Mouse (Mus musculus) left cerebral cortex, postnatal 14 days (tissue): ENCODE measurements at regions not wholly inside any gene's neighbourhood (a gene's known extent, or its start where the extent isn't known, plus 50 kb on each side); places are given as distances from the start of the nearest gene placed in this dataset.

Source experiments
- DNase-seq, 2 experiments: peaks; one replicate each; pipeline ENCODE4 v3.0.0; 2021 to 2022; ENCODE audit warnings: low spot score in 2 of 2, mixed read lengths in 1 of 2
- intact Hi-C: fragments of 180-260 bp; cut with DNase I; formaldehyde crosslinking; loops from one replicate; pipeline ENCODE4 v1.15.1; 2025

DNA sequence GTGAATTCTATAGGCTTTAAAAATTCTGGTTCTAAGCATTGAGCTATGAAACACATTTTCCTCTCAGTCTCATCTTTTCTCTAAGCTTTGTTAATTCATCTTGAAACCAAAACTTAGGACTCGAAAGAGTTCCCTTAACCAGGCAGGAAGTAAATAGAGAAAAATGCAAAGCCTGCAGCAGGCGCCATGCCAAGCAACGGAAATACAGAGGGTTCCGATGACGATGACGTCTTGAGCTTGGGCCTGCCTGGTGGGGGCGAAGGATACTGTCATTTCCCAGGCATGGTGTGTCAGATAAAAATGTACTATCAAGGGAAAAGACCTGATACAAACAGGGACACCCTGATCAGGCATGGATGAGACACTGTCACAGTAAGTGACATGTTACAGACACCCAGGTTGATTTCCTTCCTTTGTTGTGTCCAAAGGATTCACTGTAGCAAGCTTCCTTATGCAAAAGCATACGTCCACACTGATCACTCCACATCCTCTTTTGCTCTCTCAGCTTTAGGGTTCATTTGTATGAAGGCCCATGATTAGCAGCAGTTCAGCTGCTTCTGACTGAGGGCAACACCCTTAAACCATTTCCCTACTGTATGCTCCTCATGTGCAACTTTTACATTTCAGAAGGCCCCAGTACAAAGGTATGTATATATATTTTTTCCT, 135.0 kb downstream of the Cemip2 start:
- intact Hi-C loops: no loop called here

DNA sequence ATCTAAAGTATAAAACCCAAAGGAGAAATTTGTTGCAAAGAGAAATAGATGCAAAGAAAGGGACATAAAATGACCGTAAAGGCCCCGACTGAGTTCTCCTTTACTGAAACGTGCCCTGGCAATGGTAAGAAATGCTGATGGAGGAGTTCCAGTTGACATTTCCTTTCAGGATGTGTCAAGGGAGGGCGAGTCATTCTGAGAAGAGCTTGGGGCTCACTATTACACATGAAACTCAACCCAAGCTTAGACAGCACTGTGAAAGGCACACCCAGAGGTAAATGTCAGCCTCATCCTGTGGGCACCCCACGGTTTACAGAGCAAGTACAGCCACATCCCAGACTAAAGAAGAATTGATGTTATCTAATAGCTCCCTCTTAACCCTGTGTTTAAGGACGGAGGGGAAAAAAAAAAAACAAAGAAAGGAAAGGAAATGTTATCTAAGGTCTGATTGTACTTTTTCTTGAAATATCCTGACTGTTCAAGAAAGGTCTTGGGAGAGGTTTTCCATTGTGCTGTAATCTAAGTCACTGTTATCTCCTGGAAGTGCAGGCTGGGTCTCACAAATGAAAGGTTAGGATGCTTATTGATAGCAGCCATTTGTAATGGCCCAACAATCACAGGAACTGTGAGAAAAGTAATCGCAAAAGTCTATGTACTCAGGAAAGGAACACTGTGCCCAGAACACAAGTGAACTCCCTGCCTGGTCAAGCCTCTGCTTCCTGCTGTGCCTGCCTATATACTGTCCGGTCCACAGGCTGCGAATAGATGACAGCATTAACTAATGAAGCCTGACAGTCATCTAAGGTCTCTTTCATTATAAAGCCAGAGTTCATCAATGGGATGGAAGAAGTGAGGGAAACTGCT, 135.8 kb downstream of the Cemip2 start:
- intact Hi-C loops: no loop called here
- DNase-seq: no peak

More for the DNA sequence above, 135.0 kb downstream of the Cemip2 start:
- DNase-seq: no peak

GRCm38 (mm10) chr19:21914658-21915057, 136.5 kb downstream of the Cemip2 start:
- intact Hi-C loops: loop anchor here (5.0 kb wide), 1 partner anchor 388 kb away; no protein-coding TSS in a partner anchor
- no peak for DNase-seq

- DNase-seq: no peak
- intact Hi-C loops: loop anchor here (5.0 kb wide), 1 partner anchor 384 kb away; no protein-coding TSS in a partner anchor
These were observed 140.0 kb downstream of the Cemip2 start for GRCm38 (mm10) chr19:21918113-21918512.

GRCm38 (mm10) chr19:21919074-21919473, 140.9 kb downstream of the Cemip2 start:
- intact Hi-C loops: loop anchor here (5.0 kb wide), 1 partner anchor 383 kb away; no protein-coding TSS in a partner anchor

DNA sequence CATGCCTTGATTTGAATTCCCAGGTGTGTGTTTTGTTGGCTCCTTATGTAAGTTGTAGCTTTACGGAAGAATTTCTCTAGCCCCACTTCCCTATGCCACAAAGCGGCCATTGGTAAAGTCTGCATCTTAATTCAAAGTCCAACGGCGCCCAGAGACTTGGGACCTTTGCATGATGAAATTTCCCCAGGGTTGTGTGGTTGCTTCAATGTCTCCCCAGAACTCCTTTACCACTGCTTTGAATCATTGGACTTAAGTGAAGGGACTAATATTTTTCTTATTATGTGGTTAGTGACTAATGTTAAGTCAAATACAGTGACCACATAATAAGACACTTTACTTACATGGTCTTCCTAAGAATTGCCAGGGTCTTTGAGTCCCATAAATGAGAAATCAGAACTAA, 162.0 kb downstream of the Cemip2 start:
- intact Hi-C loops: no loop called here
- DNase-seq: no peak

More at GRCm38 (mm10) chr19:21919074-21919473, 140.9 kb downstream of the Cemip2 start:
- no peak for DNase-seq

DNA sequence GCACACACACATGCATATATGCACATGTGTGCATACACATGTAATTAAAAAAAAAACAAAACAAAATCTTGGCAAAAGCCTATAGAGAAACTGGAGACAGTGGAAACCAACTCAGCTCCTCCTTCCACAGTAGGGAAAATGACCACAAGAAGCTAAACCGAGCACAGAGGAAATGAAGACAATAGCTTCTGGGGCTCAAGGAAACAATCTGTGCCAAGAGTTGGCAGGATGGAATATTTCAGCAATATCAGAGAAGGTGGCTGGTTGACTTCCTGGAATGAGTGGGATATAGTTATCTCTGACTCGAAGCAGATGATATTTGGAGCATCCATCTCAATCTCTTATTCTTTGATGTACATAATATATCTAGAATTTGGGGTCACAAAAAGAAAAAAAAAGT, 163.6 kb downstream of the Cemip2 start:
- intact Hi-C loops: no loop called here
- DNase-seq: no peak

GRCm38 (mm10) chr19:21942286-21942685, 164.1 kb downstream of the Cemip2 start:
- no peak for DNase-seq
- intact Hi-C loops: no loop called here

DNA sequence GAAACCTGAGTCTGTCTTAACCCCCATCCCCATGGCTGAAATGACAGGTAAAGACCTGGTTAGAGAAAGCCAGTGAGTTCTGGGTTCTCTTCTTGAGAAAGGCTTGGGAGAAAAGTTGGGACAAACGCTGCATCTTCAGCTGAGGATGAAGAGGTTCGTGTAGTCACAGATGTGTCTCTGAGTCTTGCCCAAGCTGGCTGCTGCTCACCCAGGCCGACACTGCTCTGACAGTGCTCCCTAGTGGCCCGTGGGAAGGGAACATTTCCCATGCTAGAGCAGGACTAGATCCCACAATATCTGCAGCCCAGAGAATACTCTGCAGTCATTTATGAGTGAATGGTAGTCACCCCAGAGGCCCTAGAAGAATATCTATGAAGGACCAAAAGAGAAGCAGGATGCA, 165.3 kb downstream of the Cemip2 start:
- DNase-seq: peak in 1 of 2 experiments; percentile 8
- intact Hi-C loops: no loop called here

DNA sequence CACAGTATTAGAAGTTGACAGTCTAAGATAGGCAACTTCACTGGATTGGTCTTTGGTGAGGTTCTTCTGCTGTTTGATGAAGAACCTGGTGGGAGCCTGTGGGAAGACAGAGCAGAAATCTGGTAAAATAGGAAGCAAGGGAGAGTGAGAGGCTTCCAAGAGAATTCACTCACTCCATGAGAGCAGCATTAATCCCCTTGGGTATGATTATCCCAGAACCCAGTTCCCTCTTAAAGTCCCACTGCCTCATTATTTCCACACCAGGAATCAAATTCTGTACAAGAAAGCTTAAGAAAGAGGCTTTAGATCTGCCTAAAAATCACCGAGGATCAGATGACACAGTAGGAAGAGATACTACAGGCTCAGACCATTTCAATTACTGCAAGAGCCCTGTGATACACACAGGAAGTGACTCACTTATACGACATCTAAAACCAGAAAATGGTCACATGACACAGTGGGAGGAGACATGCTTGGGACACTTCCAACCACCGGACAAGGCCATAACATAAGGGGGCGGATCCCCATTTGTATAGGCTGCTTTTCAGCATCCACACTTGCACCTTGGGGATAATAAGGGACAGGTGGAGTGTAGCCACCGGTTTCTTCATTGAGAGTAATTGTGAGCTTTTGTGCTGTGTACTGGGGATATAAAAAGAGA, 168.2 kb downstream of the Cemip2 start:
- DNase-seq: no peak
- intact Hi-C loops: no loop called here

- intact Hi-C loops: no loop called here
- no peak for DNase-seq
These were observed 169.9 kb downstream of the Cemip2 start for GRCm38 (mm10) chr19:21948030-21948429.

GRCm38 (mm10) chr19:21962635-21963034, 176.2 kb upstream of the Trpm3 start:
- intact Hi-C loops: no loop called here
- DNase-seq: no peak

DNA sequence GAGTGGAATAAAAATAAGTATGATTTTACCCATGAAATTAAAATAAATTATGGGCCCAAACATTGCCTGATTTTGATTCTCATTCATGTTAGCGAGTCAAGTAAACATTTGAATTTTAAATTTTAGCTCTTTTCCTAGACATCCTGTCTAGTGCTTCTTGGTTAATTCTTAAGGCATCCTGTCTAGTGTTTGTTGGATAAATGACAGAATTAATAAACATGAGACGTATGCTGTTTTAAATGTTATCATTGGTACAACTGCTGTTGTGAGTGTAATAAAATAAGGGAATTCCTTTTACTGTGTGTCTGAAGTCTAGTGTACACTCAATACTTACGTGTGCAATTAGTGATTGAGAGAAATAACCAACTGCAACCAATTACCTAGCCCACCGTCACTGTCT, 149.0 kb upstream of the Trpm3 start:
- no peak for DNase-seq
- intact Hi-C loops: no loop called here

DNA sequence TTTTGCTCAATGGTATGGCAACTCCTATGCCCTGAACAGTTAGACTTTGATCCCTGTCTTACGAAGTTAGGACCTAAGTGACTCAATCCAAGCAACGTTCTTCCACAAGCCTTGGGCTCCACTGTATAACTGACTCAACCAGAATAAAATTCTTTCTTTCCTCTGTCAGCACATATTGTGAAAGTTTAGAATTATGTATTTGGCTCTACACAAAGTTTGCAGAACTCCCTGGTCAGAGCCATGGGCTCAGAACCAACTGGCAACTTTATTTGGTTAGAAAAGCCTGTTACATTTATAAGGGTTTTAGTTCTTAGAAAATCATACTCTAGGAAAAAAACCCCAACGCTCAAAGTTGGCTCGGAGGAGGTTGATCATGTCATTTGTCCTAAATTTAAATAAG, 147.9 kb upstream of the Trpm3 start:
- intact Hi-C loops: no loop called here
- peak in 1 of 2 experiments; percentile 9 for DNase-seq

DNA sequence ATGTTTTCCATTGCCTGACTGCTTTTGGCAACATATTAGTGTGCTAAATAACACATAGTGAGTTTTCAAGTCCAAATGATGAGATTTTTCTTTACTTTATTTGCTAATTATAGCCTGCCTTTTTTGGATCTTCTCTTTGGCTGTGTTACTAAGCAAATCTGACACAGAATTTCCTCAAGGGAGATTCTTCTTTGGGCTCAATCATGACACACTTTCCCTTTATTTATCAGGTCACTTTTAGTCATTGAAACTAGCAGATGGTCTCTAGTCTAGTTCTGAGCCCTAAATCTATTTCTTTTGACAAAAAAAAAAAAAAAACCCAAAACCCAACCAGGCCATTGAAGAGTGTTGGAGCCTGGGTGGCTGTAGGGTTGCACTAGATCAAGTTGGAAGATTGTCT, 147.4 kb upstream of the Trpm3 start:
- DNase-seq: no peak
- intact Hi-C loops: no loop called here

DNA sequence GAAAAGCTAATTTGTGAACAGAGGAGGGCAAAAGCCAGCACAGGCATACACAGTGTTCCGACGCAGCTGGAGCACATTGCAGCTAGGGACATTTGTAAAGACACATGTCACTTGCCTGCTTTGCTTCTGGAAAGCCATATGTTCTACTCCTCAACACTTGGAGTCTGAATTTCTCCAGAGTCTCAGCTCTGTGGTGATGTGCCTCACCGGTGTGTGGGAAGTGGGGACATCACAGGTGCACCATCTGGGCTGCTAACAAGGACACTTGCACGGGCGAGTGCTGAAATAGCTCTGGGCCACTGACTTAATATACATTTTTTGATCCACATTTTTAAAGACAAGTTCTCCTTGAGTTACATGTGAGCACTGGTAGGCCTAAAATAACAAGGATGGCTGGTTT, 139.2 kb upstream of the Trpm3 start:
- peak; percentile 16 to 21 for DNase-seq
- intact Hi-C loops: no loop called here

DNA sequence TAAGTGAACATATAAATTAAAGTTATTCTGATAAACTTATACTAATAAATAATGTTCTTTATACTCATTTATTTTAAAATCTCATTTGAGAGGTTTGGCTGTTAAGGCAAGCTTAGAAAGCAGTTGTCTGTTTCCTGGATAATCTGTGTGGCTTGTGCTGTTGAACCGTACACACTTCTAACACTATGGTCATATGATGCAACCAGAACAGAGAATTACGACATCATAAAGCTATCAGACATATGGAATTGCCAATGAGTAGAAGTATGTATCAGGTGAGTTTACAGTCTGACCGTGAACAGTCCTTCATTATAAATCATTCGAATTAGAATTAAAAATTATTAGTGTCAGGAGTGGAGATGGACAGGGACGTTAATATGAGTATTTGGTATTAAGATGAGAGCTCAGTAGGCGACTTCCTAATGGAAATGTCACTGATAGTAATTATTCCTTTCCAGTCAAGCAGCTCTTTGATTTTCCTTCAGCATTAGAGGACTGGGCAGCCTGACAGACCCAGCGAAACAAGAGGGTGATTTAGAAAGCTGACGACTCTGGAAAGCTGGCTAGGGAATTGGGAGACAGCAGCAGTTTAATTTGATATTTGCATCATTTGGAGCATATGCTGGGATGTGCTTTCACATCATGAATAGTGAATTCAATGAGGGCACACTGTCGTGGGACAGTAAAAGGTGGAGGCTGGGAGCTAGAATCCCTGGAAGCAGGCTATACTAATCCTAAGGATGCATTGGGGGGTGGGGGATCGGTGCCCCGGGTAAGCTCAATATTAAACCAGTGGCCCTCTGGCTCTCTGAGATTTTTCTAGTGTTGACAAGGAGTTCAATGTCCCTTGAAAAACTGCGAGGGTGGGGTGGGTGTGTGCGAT, 130.6 kb upstream of the Trpm3 start:
- no peak for DNase-seq
- intact Hi-C loops: no loop called here

DNA sequence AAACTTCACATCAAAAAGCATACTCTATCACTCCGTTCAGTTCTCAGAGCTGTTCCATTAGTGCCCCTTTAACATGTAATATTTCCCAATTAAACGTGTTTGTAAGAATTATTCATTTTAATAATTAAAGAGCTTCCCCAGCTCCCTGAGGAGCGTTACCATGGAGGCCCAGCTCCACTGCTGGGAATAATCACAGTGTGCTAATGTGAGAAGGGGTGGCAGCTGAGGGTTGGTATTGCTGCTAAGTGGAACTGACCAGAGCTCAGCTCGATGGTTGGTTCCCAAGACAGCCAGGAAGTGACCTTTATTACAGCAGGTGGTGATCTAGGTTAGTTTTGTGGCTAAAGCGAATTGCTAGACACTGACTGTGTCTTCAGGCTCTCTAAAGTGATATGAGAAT, 128.6 kb upstream of the Trpm3 start:
- intact Hi-C loops: no loop called here
- DNase-seq: no peak
